7 mouse cellular contexts compared by ENCODE assay signal in genomic region chr10:81640825-81641224, GRCm38 (mm10). TPM values are rescaled to one million over a fixed set of nuclear protein-coding genes. Genes with fewer than 3 reads are reported as not detected.
DNase-seq lines count a peak whose midpoint lies in the region; ATAC-seq and TF ChIP-seq lines count a peak whose summit lies in the region.
"Not testable (repeated sequence)": the region's sequence is repeated elsewhere in the genome, so short reads cannot be mapped to it uniquely, and the experiment has no call there.

No protein-coding gene starts in this region.

- not testable (repeated sequence) for H3K9me3 ChIP-seq in kidney, postnatal 0 days (replicated peaks; ENCODE audit: low read length); midbrain, embryonic 11.5 days (ENCODE audit: control insufficient read depth, low read length); stomach, postnatal 0 days (ENCODE audit: control insufficient read depth, low read length)

- not testable (repeated sequence) for H3K27ac ChIP-seq in kidney, postnatal 0 days; midbrain, embryonic 11.5 days (ENCODE audit: low read depth, low read length); stomach, postnatal 0 days (replicated peaks)

- peak; percentile 92 for DNase-seq in R1 (ENCODE audit: low read depth, low spot score)
- DNase-seq in cerebellum, adult 11-12 months: peak; percentile 64
- peak; percentile 2 to 5 for DNase-seq in frontal cortex, postnatal 14 days (ENCODE audit: low spot score in 2 of 2)
- peak; percentile 40 for DNase-seq in kidney, postnatal 0 days (ENCODE audit: low spot score)
- DNase-seq in lung, adult 18-20 months: peak; percentile 20 to 21
- DNase-seq in midbrain, embryonic 11.5 days (ENCODE audit: low spot score, missing footprints): peak; percentile 2
- DNase-seq in stomach, postnatal 0 days (ENCODE audit: low spot score): peak; percentile 38

- H3K4me1 ChIP-seq in kidney, postnatal 0 days (replicated peaks; ENCODE audit: insufficient read depth, low read length): peaks cover 14% of the 10 kb centered on the region; the same call in 1 of the 2 replicates
- H3K4me1 ChIP-seq in midbrain, embryonic 11.5 days (ENCODE audit: control insufficient read depth, insufficient read depth, low read length); stomach, postnatal 0 days (replicated peaks; ENCODE audit: control insufficient read depth, insufficient read depth): not testable (repeated sequence)

- H3K4me2 ChIP-seq in kidney, postnatal 0 days (ENCODE audit: low read length); midbrain, embryonic 11.5 days; stomach, postnatal 0 days (replicated peaks; ENCODE audit: low read depth): not testable (repeated sequence)

- TF ChIP-seq CTCF in kidney, postnatal 0 days (IDR thresholded peaks at IDR 0.05; ENCODE audit: low read depth); stomach, postnatal 0 days (IDR thresholded peaks at IDR 0.05; ENCODE audit: low read depth): not testable (repeated sequence)

- H3K27me3 ChIP-seq in kidney, postnatal 0 days (ENCODE audit: insufficient read depth, low read length); midbrain, embryonic 11.5 days (ENCODE audit: control insufficient read depth, insufficient read depth, low read length); stomach, postnatal 0 days (ENCODE audit: control insufficient read depth, insufficient read depth, low read length): not testable (repeated sequence)

- not testable (repeated sequence) for H3K4me3 ChIP-seq in kidney, postnatal 0 days (replicated peaks; ENCODE audit: low read depth, low read length); midbrain, embryonic 11.5 days (ENCODE audit: low read depth, low read length); stomach, postnatal 0 days (ENCODE audit: low read depth, low read length)

- 38% methylated on average over 4 of the region's 4 CpGs for WGBS in kidney, postnatal 0 days
- 63% methylated on average over 4 of the region's 4 CpGs for WGBS in midbrain, embryonic 11.5 days
- 41% methylated on average over 4 of the region's 4 CpGs for WGBS in stomach, postnatal 0 days

- H3K36me3 ChIP-seq in kidney, postnatal 0 days (ENCODE audit: insufficient read depth, low read length); midbrain, embryonic 11.5 days (ENCODE audit: control insufficient read depth, insufficient read depth, low read length); stomach, postnatal 0 days (ENCODE audit: control insufficient read depth, insufficient read depth, low read length): not testable (repeated sequence)

- TF ChIP-seq EP300 in stomach, postnatal 0 days (optimal IDR thresholded peaks at IDR 0.05): not testable (repeated sequence)

- H3K9ac ChIP-seq in kidney, postnatal 0 days (ENCODE audit: low read depth, low read length); midbrain, embryonic 11.5 days (ENCODE audit: low read length); stomach, postnatal 0 days (ENCODE audit: low read length): not testable (repeated sequence)

- ATAC-seq in kidney, postnatal 0 days (replicated peaks; ENCODE audit: low FRiP score, low read depth); midbrain, embryonic 11.5 days (ENCODE audit: low FRiP score); stomach, postnatal 0 days (ENCODE audit: low FRiP score, low TSS enrichment): not testable (repeated sequence)

RNA-seq across cellular contexts. Expression of gene Gm10778, which starts 8.0 kb away (rescaled TPM):
- 4.0 TPM in 2 replicates for polyA plus RNA-seq in kidney, postnatal 0 days (2015; fragmentation: Nextera tagmentation; extraction: Ambion mirVana)
- polyA plus RNA-seq in midbrain, embryonic 11.5 days (2014; fragmentation: Nextera tagmentation; extraction: Ambion mirVana): 6.5 and 6.7 TPM in 2 replicates
- polyA plus RNA-seq in stomach, postnatal 0 days (2015; fragmentation: Nextera tagmentation; extraction: Ambion mirVana): 2.4 TPM in 2 replicates

RNA-seq across cellular contexts. Expression of gene Ankrd24, which starts 12.5 kb away (rescaled TPM):
- polyA plus RNA-seq in kidney, postnatal 0 days (2015; fragmentation: Nextera tagmentation; extraction: Ambion mirVana): 10.2 and 10.7 TPM in 2 replicates
- 4.2 and 4.6 TPM in 2 replicates for polyA plus RNA-seq in midbrain, embryonic 11.5 days (2014; fragmentation: Nextera tagmentation; extraction: Ambion mirVana)
- polyA plus RNA-seq in stomach, postnatal 0 days (2015; fragmentation: Nextera tagmentation; extraction: Ambion mirVana): 3.3 and 5.3 TPM in 2 replicates

RNA-seq across cellular contexts. Expression of gene Sirt6, which starts 13.2 kb away (rescaled TPM):
- 27.0 and 27.5 TPM in 2 replicates for polyA plus RNA-seq in kidney, postnatal 0 days (2015; fragmentation: Nextera tagmentation; extraction: Ambion mirVana)
- 36.6 and 38.9 TPM in 2 replicates for polyA plus RNA-seq in midbrain, embryonic 11.5 days (2014; fragmentation: Nextera tagmentation; extraction: Ambion mirVana)
- 15.1 and 15.6 TPM in 2 replicates for polyA plus RNA-seq in stomach, postnatal 0 days (2015; fragmentation: Nextera tagmentation; extraction: Ambion mirVana)

RNA-seq across cellular contexts. Expression of gene BC025920, which starts 34.8 kb away (rescaled TPM):
- polyA plus RNA-seq in kidney, postnatal 0 days (2015; fragmentation: Nextera tagmentation; extraction: Ambion mirVana): 0.33 and 0.37 TPM in 2 replicates
- polyA plus RNA-seq in midbrain, embryonic 11.5 days (2014; fragmentation: Nextera tagmentation; extraction: Ambion mirVana): 0.47 and 0.89 TPM in 2 replicates
- 0.24 and 0.35 TPM in 2 replicates for polyA plus RNA-seq in stomach, postnatal 0 days (2015; fragmentation: Nextera tagmentation; extraction: Ambion mirVana)

RNA-seq across cellular contexts. Expression of gene Tle6, which starts 40.0 kb away (rescaled TPM):
- 7.3 and 9.4 TPM in 2 replicates for polyA plus RNA-seq in kidney, postnatal 0 days (2015; fragmentation: Nextera tagmentation; extraction: Ambion mirVana)
- polyA plus RNA-seq in midbrain, embryonic 11.5 days (2014; fragmentation: Nextera tagmentation; extraction: Ambion mirVana): 4.6 and 6.0 TPM in 2 replicates
- 7.6 and 8.9 TPM in 2 replicates for polyA plus RNA-seq in stomach, postnatal 0 days (2015; fragmentation: Nextera tagmentation; extraction: Ambion mirVana)

Comparison
In these comparisons a context has a peak if more than half of its experiments do, and no peak if none do; other contexts are left out.
1. DNase-seq: peak in every context shown above with its lines; median percentile 92 in R1; 64 in cerebellum, adult 11-12 months; 40 in kidney, postnatal 0 days; 38 in stomach, postnatal 0 days; 20 in lung, adult 18-20 months; 4 in frontal cortex, postnatal 14 days; 2 in midbrain, embryonic 11.5 days.